In the genomic region with DNA sequence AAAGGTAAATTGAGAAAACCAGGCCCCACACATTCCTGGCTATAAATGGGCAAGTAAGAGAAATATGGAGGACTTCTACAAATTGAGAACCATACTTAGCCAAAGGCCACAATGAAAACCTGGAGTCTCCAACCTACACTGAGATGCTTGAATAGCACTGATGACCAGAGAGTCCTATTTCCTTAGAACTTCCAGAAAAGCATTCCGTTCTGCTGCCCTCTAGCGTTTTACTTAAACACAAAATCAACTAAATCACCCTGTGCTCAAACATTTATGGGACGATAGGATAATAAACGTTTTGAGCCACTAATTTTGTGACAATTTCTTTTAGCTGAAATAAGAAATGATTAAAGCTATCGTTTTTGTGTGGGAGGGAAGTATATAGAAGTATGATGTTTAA, we compare ENCODE assay signal across 16 mouse cellular contexts.
DNase-seq lines count a peak whose midpoint lies in the region; ATAC-seq and TF ChIP-seq lines count a peak whose summit lies in the region.
"Had no signal": no experiment of that assay in that cellular context is flagged by ENCODE, and none has a peak within 500 bp of the region (broad histone marks: within the 10 kb centered on the region; RNA-seq: fewer than 3 reads in every experiment).

No protein-coding gene starts in this region.

- no peak for ATAC-seq in embryonic facial prominence, embryonic 11.5 days (replicated peaks; ENCODE audit: insufficient number of reproducible peaks, low FRiP score, low TSS enrichment, low read depth)
- no peak for ATAC-seq in kidney, postnatal 0 days (replicated peaks; ENCODE audit: low FRiP score, low read depth)
- ATAC-seq in midbrain, embryonic 13.5 days: 0 out of 2 replicates have a peak, but pooled peaks have one; percentile 30

- no peak overlapping the region for H3K27ac ChIP-seq in embryonic facial prominence, embryonic 11.5 days (replicated peaks; ENCODE audit: low read depth, low read length)
- H3K27ac ChIP-seq in embryonic facial prominence, embryonic 10.5 days (replicated peaks): no peak overlapping the region
- no peak overlapping the region for H3K27ac ChIP-seq in kidney, postnatal 0 days
- H3K27ac ChIP-seq in midbrain, embryonic 13.5 days: no peak overlapping the region
- no peak overlapping the region for H3K27ac ChIP-seq in midbrain, embryonic 10.5 days (replicated peaks)
- H3K27ac ChIP-seq: liver, embryonic 13.5 days; neural tube, embryonic 15.5 days had no signal

- H3K9ac ChIP-seq in embryonic facial prominence, embryonic 11.5 days (replicated peaks; ENCODE audit: low read length): no peak overlapping the region
- no peak overlapping the region for H3K9ac ChIP-seq in kidney, postnatal 0 days (ENCODE audit: low read depth, low read length)
- H3K9ac ChIP-seq in midbrain, embryonic 13.5 days (replicated peaks): no peak overlapping the region
- H3K9ac ChIP-seq: liver, embryonic 13.5 days; neural tube, embryonic 15.5 days had no signal

- no peaks in the 10 kb centered on the region for H3K4me1 ChIP-seq in embryonic facial prominence, embryonic 11.5 days (ENCODE audit: control insufficient read depth, insufficient read depth, low read length)
- H3K4me1 ChIP-seq in embryonic facial prominence, embryonic 10.5 days: no peaks in the 10 kb centered on the region
- no peaks in the 10 kb centered on the region for H3K4me1 ChIP-seq in kidney, postnatal 0 days (replicated peaks; ENCODE audit: insufficient read depth, low read length)
- H3K4me1 ChIP-seq in midbrain, embryonic 13.5 days (replicated peaks): no peaks in the 10 kb centered on the region
- no peaks in the 10 kb centered on the region for H3K4me1 ChIP-seq in midbrain, embryonic 10.5 days
- H3K4me1 ChIP-seq: liver, embryonic 13.5 days; neural tube, embryonic 15.5 days had no signal

- no peaks in the 10 kb centered on the region for H3K36me3 ChIP-seq in embryonic facial prominence, embryonic 11.5 days (replicated peaks; ENCODE audit: control insufficient read depth, insufficient read depth, low read depth, low read length)
- no peaks in the 10 kb centered on the region for H3K36me3 ChIP-seq in embryonic facial prominence, embryonic 10.5 days (replicated peaks)
- H3K36me3 ChIP-seq in kidney, postnatal 0 days (ENCODE audit: insufficient read depth, low read length): no peaks in the 10 kb centered on the region
- no peaks in the 10 kb centered on the region for H3K36me3 ChIP-seq in midbrain, embryonic 13.5 days
- no peaks in the 10 kb centered on the region for H3K36me3 ChIP-seq in midbrain, embryonic 10.5 days
- H3K36me3 ChIP-seq: liver, embryonic 13.5 days; neural tube, embryonic 15.5 days had no signal

- WGBS in embryonic facial prominence, embryonic 11.5 days: 27% methylated on average over 5 of the region's 5 CpGs
- 33% methylated on average over 5 of the region's 5 CpGs for WGBS in embryonic facial prominence, embryonic 10.5 days
- 22% methylated on average over 5 of the region's 5 CpGs for WGBS in kidney, postnatal 0 days
- WGBS in midbrain, embryonic 13.5 days: 28% methylated on average over 5 of the region's 5 CpGs
- 38% methylated on average over 5 of the region's 5 CpGs for WGBS in midbrain, embryonic 10.5 days

- no peak overlapping the region for H3K4me3 ChIP-seq in embryonic facial prominence, embryonic 11.5 days (ENCODE audit: low read depth, low read length)
- H3K4me3 ChIP-seq in embryonic facial prominence, embryonic 10.5 days: no peak overlapping the region
- no peak overlapping the region for H3K4me3 ChIP-seq in kidney, postnatal 0 days (replicated peaks; ENCODE audit: low read depth, low read length)
- H3K4me3 ChIP-seq in midbrain, embryonic 13.5 days (replicated peaks): no peak overlapping the region
- no peak overlapping the region for H3K4me3 ChIP-seq in midbrain, embryonic 10.5 days
- H3K4me3 ChIP-seq: liver, embryonic 13.5 days; neural tube, embryonic 15.5 days had no signal

- peak; percentile 61 for DNase-seq in embryonic facial prominence, embryonic 11.5 days (ENCODE audit: low spot score)
- DNase-seq in embryonic facial prominence, embryonic 10.5 days (ENCODE audit: low spot score): no peak
- peak; percentile 64 for DNase-seq in kidney, postnatal 0 days (ENCODE audit: low spot score)
- no peak for DNase-seq in kidney, adult 8-10 months
- DNase-seq in midbrain, embryonic 10.5 days (ENCODE audit: low spot score): no peak
- no peak for DNase-seq in urinary bladder, postnatal 14 days (ENCODE audit: low spot score)
- DNase-seq in spleen, postnatal 4 days (ENCODE audit: low spot score in 2 of 2): no peak
- DNase-seq: adrenal gland, postnatal 25 days; B cell, adult 2 months; cerebellum, adult 18-20 months; gastrocnemius, postnatal 10 days; heart, postnatal 14 days; kidney, adult 2 months; liver, embryonic 13.5 days had no signal

- peak; percentile 75 for TF ChIP-seq CTCF in kidney, postnatal 0 days (IDR thresholded peaks at IDR 0.05; ENCODE audit: low read depth)

- H3K9me3 ChIP-seq in embryonic facial prominence, embryonic 11.5 days (replicated peaks; ENCODE audit: control insufficient read depth, low read length): no peaks in the 10 kb centered on the region
- no peaks in the 10 kb centered on the region for H3K9me3 ChIP-seq in embryonic facial prominence, embryonic 10.5 days
- H3K9me3 ChIP-seq in kidney, postnatal 0 days (replicated peaks; ENCODE audit: low read length): no peaks in the 10 kb centered on the region
- H3K9me3 ChIP-seq in midbrain, embryonic 13.5 days: no peaks in the 10 kb centered on the region
- H3K9me3 ChIP-seq in midbrain, embryonic 10.5 days (replicated peaks): no peaks in the 10 kb centered on the region
- H3K9me3 ChIP-seq: liver, embryonic 13.5 days; neural tube, embryonic 15.5 days had no signal

- H3K27me3 ChIP-seq in embryonic facial prominence, embryonic 11.5 days (ENCODE audit: control insufficient read depth, insufficient read depth, low read length): no peaks in the 10 kb centered on the region
- H3K27me3 ChIP-seq in embryonic facial prominence, embryonic 10.5 days (replicated peaks; ENCODE audit: low read depth, poor library complexity, severe bottlenecking): no peaks in the 10 kb centered on the region
- no peaks in the 10 kb centered on the region for H3K27me3 ChIP-seq in kidney, postnatal 0 days (ENCODE audit: insufficient read depth, low read length)
- no peaks in the 10 kb centered on the region for H3K27me3 ChIP-seq in midbrain, embryonic 13.5 days
- no peaks in the 10 kb centered on the region for H3K27me3 ChIP-seq in midbrain, embryonic 10.5 days (ENCODE audit: low read depth, poor library complexity, severe bottlenecking)
- H3K27me3 ChIP-seq: liver, embryonic 13.5 days; neural tube, embryonic 15.5 days had no signal

- H3K4me2 ChIP-seq in embryonic facial prominence, embryonic 11.5 days (ENCODE audit: low read depth, low read length): no peak overlapping the region
- H3K4me2 ChIP-seq in kidney, postnatal 0 days (ENCODE audit: low read length): no peak overlapping the region
- no peak overlapping the region for H3K4me2 ChIP-seq in midbrain, embryonic 13.5 days (replicated peaks)
- H3K4me2 ChIP-seq: liver, embryonic 13.5 days; neural tube, embryonic 15.5 days had no signal

Comparison
In these comparisons a context has a peak if more than half of its experiments do, and no peak if none do; other contexts are left out.
1. DNase-seq: peak in embryonic facial prominence, embryonic 11.5 days (single experiment) and kidney, postnatal 0 days (single experiment); none in embryonic facial prominence, embryonic 10.5 days (single experiment), kidney, adult 8-10 months (0 of 2), midbrain, embryonic 10.5 days (single experiment), urinary bladder, postnatal 14 days (single experiment) and spleen, postnatal 4 days (0 of 2).